Mouse (Mus musculus) gonadal fat pad, adult 2 months (tissue): ENCODE data around the gene Slc25a16. TPM values are rescaled to one million over a fixed set of nuclear protein-coding genes. Genes with fewer than 3 reads are reported as not detected.

Source experiments
- polyA plus RNA-seq: library from polyadenylated mRNA; depleted of rRNA; stranded (reverse); fragments of >200 nt; gene quantifications from 2 replicates; pipeline ENCODE4 v1.2.3, GENCODE M21; 2012; rRNA removed

The Slc25a16 gene
- polyA plus RNA-seq, 1 experiment = 55.2 TPM

Other genes starting within 250 kb of the Slc25a16 start
- gene Stox1, start 194.5 kb upstream of the Slc25a16 start, polyA plus RNA-seq = 1.3 and 1.4 TPM in 2 replicates
- gene Ccar1, start 128.3 kb upstream of the Slc25a16 start, polyA plus RNA-seq = 62.2 and 72.1 TPM in 2 replicates
- 1.1 and 1.3 TPM in 2 replicates for gene Tet1, start 11.6 kb upstream of the Slc25a16 start, polyA plus RNA-seq
- gene Dna2, start 26.4 kb downstream of the Slc25a16 start, polyA plus RNA-seq = 2.6 and 2.7 TPM in 2 replicates
- 2.9 and 3.1 TPM in 2 replicates for gene Rufy2, start 59.6 kb downstream of the Slc25a16 start, polyA plus RNA-seq
- gene Hnrnph3, start 103.6 kb downstream of the Slc25a16 start, polyA plus RNA-seq = 12.4 and 16.2 TPM in 2 replicates
- 6.4 and 6.9 TPM in 2 replicates for gene Pbld2, start 103.7 kb downstream of the Slc25a16 start, polyA plus RNA-seq
- gene Pbld1, start 139.5 kb downstream of the Slc25a16 start, polyA plus RNA-seq = 0.93 and 1.6 TPM in 2 replicates
- 0.05 TPM in 1 of 2 replicates, not detected in the other for gene Atoh7, start 179.0 kb downstream of the Slc25a16 start, polyA plus RNA-seq